Mouse (Mus musculus) embryo, embryonic 10.5 days (tissue): Measurements from ENCODE around the gene Clstn2.
A peak's percentile ranks its signal among the peaks of the same experiment; 100 is the strongest.

ENCODE experiments used
- DNase-seq: peaks from one replicate; pipeline ENCODE4 v3.0.0-alpha.2; 2015; ENCODE audit warnings: low spot score

Gene Clstn2

GRCm38 (mm10) chr9:97950378-97951006 is 82.5 kb downstream of the Clstn2 start:
- no peak for DNase-seq

- DNase-seq, result no peak
These were observed 113.7 kb downstream of the Clstn2 start for GRCm38 (mm10) chr9:97919326-97919725.

GRCm38 (mm10) chr9:97891415-97891814 is 141.6 kb downstream of the Clstn2 start:
- DNase-seq, result no peak

GRCm38 (mm10) chr9:97883336-97883735 is 149.6 kb downstream of the Clstn2 start:
- DNase-seq, result no peak

GRCm38 (mm10) chr9:97867013-97867700 is 165.8 kb downstream of the Clstn2 start:
- no peak for DNase-seq

- no peak for DNase-seq
These were observed 180.1 kb downstream of the Clstn2 start for GRCm38 (mm10) chr9:97852859-97853258.

GRCm38 (mm10) chr9:97847873-97848838 is 184.8 kb downstream of the Clstn2 start:
- DNase-seq, result no peak

- peak; percentile 7 for DNase-seq
These were observed 190.9 kb downstream of the Clstn2 start for GRCm38 (mm10) chr9:97842054-97842453.

- no peak for DNase-seq
These were observed 201.8 kb downstream of the Clstn2 start for GRCm38 (mm10) chr9:97831216-97831615.

- DNase-seq, result no peak
These were observed 203.1 kb downstream of the Clstn2 start for GRCm38 (mm10) chr9:97829919-97830318.

- peak; percentile 9 for DNase-seq
These were observed 205.3 kb downstream of the Clstn2 start for GRCm38 (mm10) chr9:97827689-97828088.

- DNase-seq, result peak; percentile 26
These were observed 206.7 kb downstream of the Clstn2 start for GRCm38 (mm10) chr9:97826077-97826947.

- no peak for DNase-seq
These were observed 215.9 kb downstream of the Clstn2 start for GRCm38 (mm10) chr9:97817116-97817515.

- peak; percentile 8 for DNase-seq
These were observed 216.7 kb downstream of the Clstn2 start for GRCm38 (mm10) chr9:97816143-97816805.

- no peak for DNase-seq
These were observed 219.8 kb downstream of the Clstn2 start for GRCm38 (mm10) chr9:97813157-97813556.

GRCm38 (mm10) chr9:97807031-97807430 is 225.9 kb downstream of the Clstn2 start:
- DNase-seq, result no peak

GRCm38 (mm10) chr9:97793661-97794060 is 239.3 kb downstream of the Clstn2 start:
- DNase-seq, result no peak

- DNase-seq, result no peak
These were observed 244.8 kb downstream of the Clstn2 start for GRCm38 (mm10) chr9:97788151-97788670.

GRCm38 (mm10) chr9:97780032-97780616 is 252.9 kb downstream of the Clstn2 start:
- no peak for DNase-seq

- no peak for DNase-seq
These were observed 257.2 kb downstream of the Clstn2 start for GRCm38 (mm10) chr9:97775770-97776169.
